Mouse (Mus musculus) induced T-regulatory cell, adult 2 months (primary cell): ENCODE data around the gene Fam221b.

Source experiments
- DNase-seq: peaks from one replicate; pipeline ENCODE4 v3.0.0-alpha.2; 2012; ENCODE audit warnings: low read depth

The Fam221b gene

GRCm38 (mm10) chr4:43668782-43669427, at the start of gene Fam221b, which contains the start of gene Tmem8b:
TSS of gene Fam221b (minus strand) at chr4:43669145.
TSS of gene Tmem8b (plus strand) at chr4:43668971.
- DNase-seq, result peak; percentile 92

- DNase-seq, result no peak
These were observed 44.8 kb upstream of the Fam221b start for GRCm38 (mm10) chr4:43713652-43714219.

DNA sequence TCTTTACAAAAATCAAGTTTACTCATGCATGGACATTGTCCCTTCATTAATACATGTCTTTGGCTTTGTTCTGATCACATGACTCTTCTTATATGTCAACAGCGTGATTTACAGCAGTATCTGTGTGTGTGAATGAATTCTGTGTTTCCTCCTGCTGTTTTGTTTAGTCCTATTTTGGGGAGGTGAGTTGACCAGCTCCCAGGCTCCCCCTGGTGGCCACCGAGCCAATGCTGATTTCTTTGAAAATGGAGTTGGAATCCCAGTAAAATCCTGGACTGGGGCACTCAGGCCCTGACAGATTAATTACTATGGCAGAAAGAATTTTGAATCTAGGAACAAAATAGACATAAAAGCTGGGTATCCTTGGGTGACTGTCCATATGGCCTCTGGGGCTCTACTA, 42.9 kb upstream of the Fam221b start:
- peak; percentile 72 for DNase-seq

- DNase-seq, result no peak
These were observed 40.9 kb upstream of the Fam221b start, which contains the start of gene Olfr71 for GRCm38 (mm10) chr4:43709869-43710268. TSS of gene Olfr71 (minus strand) at chr4:43710255.

DNA sequence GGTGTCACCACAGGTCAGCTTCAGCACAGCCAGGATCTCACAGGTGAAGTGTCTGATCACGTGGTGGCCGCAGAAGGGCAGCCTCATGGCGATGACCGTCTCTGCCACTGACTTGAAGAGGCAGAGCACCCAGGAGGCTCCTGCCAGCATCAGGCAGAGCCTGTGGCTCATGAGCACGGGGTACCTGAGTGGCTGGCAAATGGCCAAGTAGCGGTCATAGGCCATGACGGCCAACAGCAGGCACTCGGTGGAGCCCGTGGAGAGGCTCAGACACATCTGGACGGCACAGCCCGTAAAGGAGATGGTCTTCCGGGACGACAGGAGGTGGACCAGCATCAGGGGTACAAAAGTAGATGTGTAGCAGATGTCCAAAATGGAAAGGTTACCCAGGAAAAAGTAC, 37.0 kb upstream of the Fam221b start:
- no peak for DNase-seq

DNA sequence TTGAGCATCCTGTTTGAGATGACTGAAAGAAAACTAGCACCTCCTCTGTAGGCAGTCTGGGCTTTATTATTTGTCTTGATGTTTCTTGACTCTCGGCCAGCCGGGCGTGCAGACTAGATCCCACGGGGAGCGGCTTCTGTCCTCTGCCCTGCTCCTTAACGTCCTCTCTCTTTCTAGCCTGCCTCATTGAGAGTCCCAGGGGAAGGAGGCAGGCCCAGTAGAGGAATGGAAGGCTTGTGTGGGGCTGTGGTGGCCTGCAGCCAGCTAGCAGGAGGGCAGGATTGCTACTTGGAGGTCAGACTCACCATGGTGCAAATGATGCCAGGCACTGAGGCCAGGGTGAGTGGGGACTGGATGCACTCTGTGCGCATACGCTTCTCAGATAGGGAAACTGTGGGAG, 34.9 kb upstream of the Fam221b start:
- no peak for DNase-seq

GRCm38 (mm10) chr4:43703439-43703838, 34.5 kb upstream of the Fam221b start:
- DNase-seq, result peak; percentile 29

DNA sequence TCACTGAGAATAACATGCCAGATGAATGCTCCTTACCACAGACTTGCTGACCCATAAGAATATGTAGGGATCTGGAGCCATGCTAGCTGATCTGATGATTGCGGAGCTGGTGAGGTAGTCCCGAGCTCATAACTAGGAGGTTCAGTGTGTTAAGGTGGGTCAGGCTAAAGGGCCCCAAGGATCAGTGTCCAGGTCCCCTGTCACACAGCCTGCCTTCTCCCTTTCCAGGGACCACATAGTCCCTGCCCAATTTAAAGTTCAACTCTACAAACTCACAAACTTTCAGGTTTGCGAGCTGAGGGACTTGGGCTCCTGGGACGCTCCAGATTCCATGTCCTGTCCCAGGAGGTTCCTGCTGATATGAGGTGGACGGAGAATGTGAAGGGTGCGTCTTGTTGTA, 31.8 kb upstream of the Fam221b start, which contains the start of gene Olfr70:
Gene Olfr70 (minus strand): TSS at position 101 of the 400 bp plus-strand sequence.
- no peak for DNase-seq

DNA sequence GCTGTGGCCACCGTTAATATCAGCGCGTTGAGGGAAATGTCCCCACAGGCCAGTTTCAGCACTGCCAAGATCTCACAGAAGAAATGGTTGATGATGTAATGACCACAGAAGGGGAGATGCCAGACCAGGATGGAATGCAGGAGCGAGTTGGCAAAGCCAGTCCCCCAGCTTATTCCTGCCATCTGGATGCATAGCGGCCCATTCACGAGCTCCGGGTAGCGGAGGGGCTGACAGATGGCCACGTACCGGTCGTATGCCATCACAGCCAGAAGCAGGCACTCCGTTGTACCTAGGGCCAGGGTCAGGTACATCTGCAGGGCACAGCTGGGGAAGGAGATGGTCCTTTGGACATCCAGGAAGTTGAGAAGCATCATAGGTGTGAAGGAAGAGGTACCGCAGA, 27.6 kb upstream of the Fam221b start:
- DNase-seq, result no peak

DNA sequence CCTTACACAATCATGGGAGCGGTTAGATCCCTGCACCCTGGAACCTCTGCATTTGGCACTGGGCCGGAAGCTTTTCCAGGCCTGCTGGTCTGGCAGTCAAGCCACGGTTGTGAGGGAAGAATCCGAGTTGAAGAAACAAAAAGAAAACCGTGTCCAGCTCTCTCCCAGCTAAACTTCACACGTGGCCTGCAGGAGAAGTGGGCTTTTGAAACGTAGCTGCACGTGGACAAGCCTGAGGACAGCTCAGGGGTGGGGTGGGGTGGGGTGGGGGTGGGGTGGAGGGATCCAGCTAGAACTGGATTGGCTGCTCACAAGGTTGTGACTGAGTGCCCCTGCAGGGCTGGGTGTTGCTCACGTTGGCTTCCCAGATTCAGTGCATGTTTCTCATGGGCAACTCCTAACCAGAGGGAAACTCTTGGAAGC, 26.3 kb upstream of the Fam221b start:
- DNase-seq, result no peak

GRCm38 (mm10) chr4:43694439-43695248, 25.7 kb upstream of the Fam221b start:
- no peak for DNase-seq

GRCm38 (mm10) chr4:43693806-43694241, 24.9 kb upstream of the Fam221b start:
- no peak for DNase-seq

- no peak for DNase-seq
These were observed 22.1 kb upstream of the Fam221b start for GRCm38 (mm10) chr4:43691026-43691425.

GRCm38 (mm10) chr4:43690021-43690420, 21.1 kb upstream of the Fam221b start:
- DNase-seq, result no peak

- DNase-seq, result no peak
These were observed 10.6 kb upstream of the Fam221b start for GRCm38 (mm10) chr4:43679416-43680043.

DNA sequence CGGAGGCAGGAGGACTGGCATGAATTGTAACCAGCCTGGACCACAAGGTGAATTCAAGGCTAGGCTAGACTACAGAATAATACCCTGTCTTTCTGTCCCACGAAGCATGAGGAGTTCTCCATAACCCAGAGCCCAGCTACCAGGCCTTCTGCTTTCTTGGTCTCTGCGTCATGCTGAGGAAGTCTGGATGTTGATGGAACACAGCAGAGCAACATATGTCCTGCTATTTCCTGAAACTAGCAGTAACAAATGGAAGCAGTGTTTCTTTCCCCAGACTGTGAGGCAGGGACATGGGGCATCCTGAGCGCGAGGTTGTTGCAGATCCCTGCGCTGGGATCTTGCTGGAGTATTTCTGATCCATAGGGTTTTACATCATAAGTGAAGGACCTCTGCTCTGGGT, 9.6 kb upstream of the Fam221b start:
- no peak for DNase-seq

DNA sequence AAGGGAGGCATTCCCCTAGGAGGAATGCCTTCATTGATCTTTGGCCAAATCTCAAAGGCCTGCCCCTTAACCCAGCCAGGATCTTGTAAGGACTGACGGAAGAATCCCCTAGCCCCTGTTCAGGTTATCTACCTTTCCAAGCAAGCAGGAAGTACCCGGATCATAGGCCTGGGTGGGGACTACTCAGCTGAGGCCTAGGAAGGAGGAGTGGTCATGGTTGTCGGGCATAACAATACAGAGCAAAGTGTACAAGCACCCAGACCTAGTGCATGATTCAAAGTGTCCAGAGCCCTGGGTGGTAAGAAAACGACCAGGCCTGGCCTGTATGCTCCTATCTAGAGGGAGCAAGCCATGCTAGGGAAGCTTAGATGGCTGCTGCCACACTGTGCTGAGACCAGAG, 6.7 kb upstream of the Fam221b start:
- no peak for DNase-seq

DNA sequence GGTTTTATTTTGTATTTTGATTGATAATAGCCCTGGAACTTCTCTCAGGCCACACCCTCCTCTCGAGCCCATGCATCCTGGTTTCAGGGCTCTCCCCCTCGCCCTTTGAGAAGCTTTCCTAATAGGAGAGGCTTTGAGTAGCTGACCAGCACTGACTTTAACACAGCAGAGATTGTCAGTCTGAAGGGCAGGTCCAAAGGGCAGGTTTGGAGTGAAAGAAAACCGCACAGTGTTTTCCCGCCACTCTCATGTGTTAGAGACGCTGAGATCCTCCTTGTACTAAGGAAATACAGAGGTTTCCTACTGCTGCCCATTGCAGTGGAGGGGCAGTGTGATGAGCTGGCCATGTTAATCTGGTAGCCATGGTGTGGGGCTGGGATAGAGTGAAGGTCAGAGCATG, 6.0 kb upstream of the Fam221b start:
- no peak for DNase-seq

DNA sequence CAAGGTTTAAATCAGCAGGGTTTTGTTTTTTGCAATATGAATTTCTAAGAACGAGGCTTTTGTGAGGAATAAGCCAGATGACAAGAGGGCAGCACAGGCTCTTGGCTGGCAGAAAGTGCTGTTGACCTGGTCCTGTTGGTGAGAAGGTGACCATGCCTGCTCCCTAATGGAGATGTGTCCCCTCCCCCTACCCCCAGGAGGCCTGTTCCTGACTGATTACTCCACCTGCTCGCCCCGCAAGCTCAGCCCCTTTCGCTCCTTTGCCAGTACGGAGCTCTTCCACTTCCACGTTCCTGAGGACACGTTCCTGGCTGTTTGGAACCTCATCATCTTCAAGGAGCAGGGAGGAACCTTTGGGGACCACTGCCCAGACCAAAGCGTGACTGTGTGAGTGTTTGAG, 4.8 kb upstream of the Fam221b start:
- DNase-seq, result no peak

- peak; percentile 92 for DNase-seq
These were observed 3.1 kb upstream of the Fam221b start for GRCm38 (mm10) chr4:43672070-43672469.

- no peak for DNase-seq
These were observed 466 bp upstream of the Fam221b start for GRCm38 (mm10) chr4:43669428-43669794.

- peak; percentile 49 for DNase-seq
These were observed 2.5 kb downstream of the Fam221b start for GRCm38 (mm10) chr4:43666412-43666811.
